Mouse (Mus musculus): ENCODE results near the gene Ier2.
"Not testable (repeated sequence)": the region's sequence is repeated elsewhere in the genome, so short reads cannot be mapped to it uniquely, and the experiment has no call there.

The Ier2 gene

GRCm38 (mm10) chr8:84698288-84698687 is 35.6 kb upstream of the Ier2 start:
- no peak for ATAC-seq (ENCODE audit: low TSS enrichment)

GRCm38 (mm10) chr8:84697166-84698130 is 34.8 kb upstream of the Ier2 start:
- ATAC-seq (ENCODE audit: low TSS enrichment) = no peak

DNA sequence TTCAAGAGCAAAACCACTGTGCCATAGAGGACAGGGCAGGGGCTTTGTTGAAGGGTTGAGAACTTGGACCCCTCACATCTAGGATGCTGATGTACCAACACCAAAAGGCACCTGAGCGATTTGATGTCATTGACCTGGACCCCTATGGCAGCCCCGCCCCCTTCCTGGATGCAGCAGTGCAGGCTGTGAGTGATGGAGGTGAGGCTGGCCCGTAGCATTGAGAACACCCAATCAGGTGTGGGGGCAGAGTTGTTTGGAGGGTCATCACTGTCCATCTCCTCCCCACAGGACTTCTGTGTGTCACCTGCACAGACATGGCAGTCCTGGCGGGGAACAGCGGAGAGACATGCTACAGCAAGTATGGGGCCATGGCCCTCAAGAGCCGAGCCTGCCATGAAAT is 32.5 kb upstream of the Ier2 start:
- no peak for ATAC-seq (ENCODE audit: low TSS enrichment)

- no peak for ATAC-seq (ENCODE audit: low TSS enrichment)
These were observed 30.7 kb upstream of the Ier2 start for GRCm38 (mm10) chr8:84693332-84693731.

- ATAC-seq (ENCODE audit: low TSS enrichment) = peak; percentile 70
These were observed 26.7 kb upstream of the Ier2 start for GRCm38 (mm10) chr8:84689091-84689915.

- ATAC-seq (ENCODE audit: low TSS enrichment) = peak; percentile 84
These were observed 25.1 kb upstream of the Ier2 start, which contains the start of gene Nacc1 for GRCm38 (mm10) chr8:84687705-84688100. Gene Nacc1 (minus strand): TSS chr8:84687862.

DNA sequence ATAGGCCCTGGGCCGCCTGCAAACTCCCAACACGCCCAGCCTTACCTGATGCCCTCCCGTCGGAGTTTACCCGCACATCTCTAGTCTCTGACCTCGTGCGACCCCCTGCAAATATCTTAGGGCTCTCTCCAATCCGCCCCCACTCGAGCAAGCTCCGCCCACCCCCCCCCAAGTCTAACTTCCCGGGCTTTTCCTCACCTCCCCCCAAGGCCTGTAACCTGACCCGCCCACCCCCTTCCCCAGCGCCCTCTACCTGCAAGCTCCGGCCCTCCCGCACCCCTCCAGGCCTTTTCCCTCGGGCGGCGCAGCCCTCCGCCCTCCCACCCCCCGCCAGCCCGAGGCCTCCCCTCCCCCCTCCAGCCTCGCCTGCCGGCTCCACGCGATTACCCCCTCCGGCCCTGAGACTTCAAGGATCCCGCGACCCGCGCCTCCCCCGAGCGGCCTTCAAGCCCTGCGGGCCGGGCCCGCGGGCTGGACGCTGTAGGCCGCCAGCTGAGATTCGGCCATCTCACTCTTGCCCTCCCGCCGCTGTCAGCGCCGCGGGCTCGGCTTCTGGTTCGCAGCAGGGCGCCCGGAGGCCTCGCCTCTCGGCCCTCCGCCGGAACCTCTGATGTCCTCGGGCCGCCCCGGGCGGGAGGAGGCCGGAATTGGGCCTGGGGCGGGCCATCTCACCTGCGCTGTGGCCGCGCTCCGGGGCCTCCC is 24.5 kb upstream of the Ier2 start:
- peak; percentile 10; the same call in 1 of the 2 replicates for ATAC-seq (ENCODE audit: low TSS enrichment)

DNA sequence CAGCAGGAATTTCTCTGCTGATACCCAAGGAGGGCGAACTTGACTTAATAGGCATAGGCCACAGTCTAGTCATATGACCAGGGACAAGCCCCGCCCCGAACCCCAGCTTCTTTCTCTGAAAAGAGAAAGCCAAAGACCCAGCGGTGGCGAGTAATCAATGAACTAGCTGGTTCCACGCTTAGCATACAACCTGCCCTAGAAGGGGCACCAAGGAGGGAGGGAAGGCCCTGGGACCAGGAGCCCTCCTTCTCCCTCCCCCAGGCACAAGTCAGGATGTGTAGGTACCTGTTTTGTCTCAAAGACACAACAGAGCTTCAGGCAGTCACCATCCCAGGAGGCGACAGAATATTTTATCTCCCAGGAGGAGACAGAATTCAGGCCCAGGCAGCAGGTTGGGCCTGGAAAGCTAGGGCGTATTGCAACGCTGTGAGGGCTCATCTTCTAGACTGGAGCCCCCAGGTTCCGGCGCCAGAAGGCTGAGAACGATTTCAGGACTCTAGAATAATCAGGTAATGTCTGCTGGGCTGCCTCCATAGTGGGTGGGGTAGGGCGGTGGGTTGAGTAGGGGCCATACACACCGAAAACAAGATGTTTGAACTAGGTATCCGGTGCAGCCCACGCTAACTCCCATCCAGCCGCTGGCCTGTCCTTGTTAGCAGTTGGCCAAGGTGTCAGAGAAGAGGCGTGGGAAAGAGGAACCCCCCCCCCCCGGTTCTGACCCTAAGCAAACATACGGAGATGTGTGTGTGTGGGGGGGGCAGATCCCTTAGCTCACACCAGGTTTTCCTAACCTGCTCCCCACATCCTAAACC is 23.7 kb upstream of the Ier2 start, which contains the start of gene Trmt1:
Trmt1 (plus strand) TSS at position 117 of the 812 bp plus-strand sequence.
- ATAC-seq (ENCODE audit: low TSS enrichment) = no peak

DNA sequence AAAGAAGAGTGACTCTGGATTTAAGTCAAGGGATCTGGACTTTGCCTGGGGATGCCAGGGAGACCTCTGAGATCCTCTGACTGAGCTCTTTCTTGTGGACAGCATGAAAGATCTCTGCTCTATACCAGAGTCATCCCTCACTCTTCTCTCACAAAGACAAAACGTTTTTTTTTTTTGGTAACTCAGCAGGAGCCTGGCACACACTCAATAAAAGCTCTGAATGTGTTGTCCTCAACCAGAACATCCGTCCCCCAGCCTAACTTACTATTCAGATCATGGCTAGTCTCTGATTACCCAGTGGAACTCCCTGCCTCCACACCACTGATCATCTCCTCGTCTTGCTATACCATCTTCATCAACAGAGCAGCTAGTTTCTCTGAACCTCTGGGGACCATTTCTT is 21.9 kb upstream of the Ier2 start:
- ATAC-seq (ENCODE audit: low TSS enrichment) = no peak

- ATAC-seq (ENCODE audit: low TSS enrichment) = 0 out of 2 replicates have a peak, but pooled peaks have one; percentile 2
These were observed 19.6 kb upstream of the Ier2 start for GRCm38 (mm10) chr8:84682257-84682656.

DNA sequence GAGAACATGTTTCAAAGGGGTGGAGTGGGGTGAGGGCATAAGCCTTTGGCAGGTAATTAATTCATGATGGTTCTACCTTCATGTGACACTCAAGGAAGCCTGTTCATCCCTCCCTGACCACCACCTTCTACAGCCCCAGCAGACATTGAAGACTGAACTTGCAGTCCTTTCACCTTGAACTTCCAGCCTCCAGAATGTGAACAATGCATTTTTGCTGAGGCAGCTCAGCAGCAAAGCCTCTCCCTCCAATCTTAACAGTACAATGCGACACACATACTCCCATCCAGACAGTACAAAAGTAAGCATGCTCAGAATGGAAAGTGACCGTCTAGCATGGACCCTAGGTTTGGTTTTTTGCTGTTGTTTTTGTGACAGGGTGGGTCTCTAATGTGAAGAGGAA is 18.8 kb upstream of the Ier2 start:
- ATAC-seq (ENCODE audit: low TSS enrichment) = no peak

DNA sequence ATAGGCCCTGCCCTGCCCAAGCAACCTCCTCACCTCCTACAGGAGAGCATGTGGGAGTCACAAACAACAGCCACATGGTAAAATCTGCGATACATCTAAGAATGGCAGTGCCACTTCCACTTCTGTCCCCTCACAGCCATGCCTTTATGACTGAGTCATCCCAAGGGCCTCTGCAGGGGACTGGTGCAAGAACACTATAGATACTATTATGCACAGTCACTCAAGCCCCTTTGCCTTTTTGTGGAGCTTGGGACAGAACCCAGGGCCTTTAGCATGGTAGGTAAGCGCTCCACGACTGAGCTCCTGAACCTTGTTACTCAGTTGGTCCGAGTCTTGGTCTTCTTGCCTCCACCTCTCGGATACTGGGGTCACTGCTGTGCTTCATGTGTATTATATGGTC is 14.7 kb upstream of the Ier2 start:
- ATAC-seq (ENCODE audit: low TSS enrichment) = no peak

- not testable (repeated sequence) for ATAC-seq (ENCODE audit: low TSS enrichment)
These were observed 7.8 kb upstream of the Ier2 start for GRCm38 (mm10) chr8:84670295-84671006.

DNA sequence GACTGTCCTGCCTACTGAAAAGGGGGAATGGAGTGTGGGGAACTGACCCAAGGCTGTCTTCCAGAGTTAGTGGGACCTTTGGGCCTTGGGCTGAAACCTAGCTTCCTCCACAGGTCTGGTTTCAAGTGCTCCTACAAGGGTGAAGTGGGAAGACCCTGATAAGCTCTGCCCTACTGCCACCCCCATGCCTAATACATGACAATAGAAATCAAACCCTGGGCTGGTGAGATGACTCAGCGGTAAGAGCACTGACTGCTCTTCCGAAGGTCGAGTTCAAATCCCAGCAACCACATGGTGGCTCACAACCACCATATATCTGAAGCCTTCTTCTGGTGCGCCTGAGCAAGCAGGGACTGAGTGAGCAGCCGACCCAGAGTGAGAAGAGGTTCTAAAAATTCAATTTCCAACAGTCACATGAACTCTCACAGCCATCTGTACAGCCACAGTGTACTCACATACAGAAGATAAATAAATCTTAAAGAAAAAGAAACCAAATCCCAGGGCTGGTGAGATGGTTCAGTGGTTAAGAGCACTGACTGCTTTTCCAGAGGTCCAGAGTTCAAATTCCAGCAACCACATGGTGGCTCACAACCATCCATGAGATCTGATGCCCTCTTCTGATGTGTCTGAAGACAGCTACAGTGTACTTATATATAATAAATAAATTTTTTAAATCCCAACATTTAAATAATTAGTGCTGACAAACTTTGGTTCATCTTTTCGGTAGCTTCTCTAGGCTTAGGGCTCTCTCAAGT is 6.3 kb upstream of the Ier2 start:
- ATAC-seq (ENCODE audit: low TSS enrichment) = no peak

DNA sequence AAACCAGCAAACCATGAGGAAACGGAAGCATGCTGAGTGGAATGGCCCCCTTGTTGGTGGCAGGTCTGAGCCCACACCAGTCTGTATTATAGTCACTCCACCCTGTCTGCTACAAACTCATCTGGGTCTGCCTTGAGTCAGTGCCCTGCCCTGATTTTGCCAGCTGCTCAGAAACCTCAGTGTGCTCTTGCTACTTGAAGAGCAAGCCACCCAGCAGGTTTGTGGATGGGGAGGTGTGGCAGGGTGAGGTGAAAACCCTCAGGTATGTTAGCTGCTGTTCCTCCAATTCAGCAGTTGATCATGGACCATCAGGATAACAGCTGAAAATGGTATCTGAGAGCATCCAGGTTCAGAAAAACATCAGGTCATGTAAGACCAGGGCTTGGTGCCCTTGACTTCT is 5.4 kb upstream of the Ier2 start:
- ATAC-seq (ENCODE audit: low TSS enrichment) = no peak

- 0 out of 2 replicates have a peak, but pooled peaks have one; percentile 2 for ATAC-seq (ENCODE audit: low TSS enrichment)
These were observed 2.8 kb upstream of the Ier2 start for GRCm38 (mm10) chr8:84665385-84665893.

GRCm38 (mm10) chr8:84664566-84665384 is 2.1 kb upstream of the Ier2 start:
- ATAC-seq (ENCODE audit: low TSS enrichment) = peak; percentile 58

Data from frontal cortex, adult (tissue).